Mouse (Mus musculus) frontal cortex, postnatal 10 days (tissue): ENCODE measurements at regions not wholly inside any gene's neighbourhood (a gene's known extent, or its start where the extent isn't known, plus 50 kb on each side); places are given as distances from the start of the nearest gene placed in this dataset.

ENCODE experiments used
- DNase-seq, 2 experiments: peaks; one replicate each; pipeline ENCODE4 v3.0.0; 2022; ENCODE audit warnings: low spot score in 2 of 2, mixed read lengths in 1 of 2

DNA sequence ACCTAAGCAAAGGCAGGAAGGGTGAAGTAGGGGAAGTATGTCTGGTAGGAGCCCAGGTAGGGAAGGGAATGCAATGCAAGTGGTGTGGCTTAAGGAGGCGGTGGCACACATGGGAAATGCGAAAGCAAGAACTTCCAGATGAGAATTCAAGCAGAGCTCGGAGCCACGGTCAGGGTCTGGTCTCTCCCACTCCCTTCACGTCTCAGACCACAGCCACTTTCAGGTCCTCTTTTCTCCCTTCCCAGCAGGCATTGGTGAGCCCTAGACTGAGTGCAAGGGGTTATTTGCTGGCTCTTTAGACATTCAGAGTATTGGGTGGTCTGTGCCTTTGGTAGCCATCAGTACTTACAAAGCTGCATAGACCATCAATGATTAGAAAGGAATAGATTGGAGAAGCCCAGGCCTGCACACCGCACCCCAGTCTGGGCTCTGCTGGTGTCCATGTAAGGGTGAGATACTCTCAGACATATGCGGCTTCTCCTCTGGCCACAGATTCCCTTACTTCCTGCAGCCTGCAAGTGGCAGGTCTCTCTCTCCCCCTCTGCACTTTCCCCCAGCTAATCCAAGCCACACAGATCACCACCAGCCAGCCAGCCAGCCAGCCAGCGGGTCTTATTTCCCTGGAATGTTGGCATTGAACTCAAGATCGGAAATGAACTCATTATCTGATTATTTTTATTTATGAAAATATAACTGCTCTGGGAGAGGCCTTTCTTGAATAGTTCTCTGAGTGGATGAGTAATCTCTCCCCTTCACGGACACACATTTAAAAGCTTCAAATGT is 113.6 kb downstream of the Zfp36l2 start:
- no peak for DNase-seq

DNA sequence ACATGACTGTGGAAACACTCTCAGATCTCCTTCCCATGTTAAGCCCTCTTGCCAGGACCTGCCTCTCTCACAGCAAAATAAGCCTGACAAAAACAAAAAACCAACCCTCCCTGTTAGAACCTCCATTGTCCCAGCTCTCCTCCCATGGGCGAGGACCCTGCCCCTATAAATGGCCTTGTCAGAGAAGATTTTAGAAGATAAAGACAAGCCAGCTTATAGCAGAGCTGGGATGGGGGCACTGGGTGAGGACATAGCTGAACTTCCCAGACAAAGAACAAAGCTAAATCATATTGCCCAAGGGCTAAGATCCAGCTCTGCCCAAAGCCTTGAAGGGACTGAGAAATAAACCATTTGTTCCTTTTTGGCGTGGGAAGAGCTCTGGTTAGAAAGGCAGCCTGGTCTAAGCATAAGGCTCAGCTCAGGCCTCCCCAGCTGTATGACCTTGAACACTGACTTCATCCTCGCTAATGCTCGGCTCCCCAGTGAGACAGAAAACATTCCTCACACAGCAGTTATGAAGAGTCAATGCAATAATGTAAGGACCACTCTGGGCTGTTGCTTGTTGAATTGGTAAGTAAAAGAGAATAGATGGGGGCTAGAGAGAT is 115.2 kb downstream of the Zfp36l2 start:
- DNase-seq: no peak

- no peak for DNase-seq
These were observed 115.9 kb downstream of the Zfp36l2 start for GRCm38 (mm10) chr17:84071855-84072254.

DNA sequence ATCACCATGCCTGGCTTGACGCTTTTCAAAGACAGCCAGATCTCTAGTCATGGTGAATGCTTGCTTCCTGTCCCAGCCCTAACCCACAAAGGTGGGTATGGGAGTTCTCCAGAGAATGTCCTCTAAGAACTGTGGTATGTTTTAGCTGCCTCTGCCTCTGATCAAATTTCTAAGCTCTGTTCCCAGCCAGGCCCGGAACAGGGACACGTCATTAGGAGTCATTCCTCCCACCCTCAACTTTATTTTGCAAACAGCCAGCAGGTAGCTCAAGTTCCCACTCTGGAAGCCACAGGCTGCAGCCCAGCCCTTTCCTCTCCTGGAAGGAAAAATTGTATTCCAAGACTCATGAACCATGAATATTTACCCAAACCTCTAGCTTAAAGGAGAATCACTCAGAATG is 117.2 kb downstream of the Zfp36l2 start:
- DNase-seq: no peak

GRCm38 (mm10) chr17:84067102-84067501 is 120.6 kb downstream of the Zfp36l2 start:
- DNase-seq: peak in 1 of 2 experiments; percentile 21

GRCm38 (mm10) chr17:84063791-84064190 is 124.0 kb downstream of the Zfp36l2 start:
- DNase-seq: no peak

GRCm38 (mm10) chr17:84061621-84062020 is 126.1 kb downstream of the Zfp36l2 start:
- DNase-seq: no peak

DNA sequence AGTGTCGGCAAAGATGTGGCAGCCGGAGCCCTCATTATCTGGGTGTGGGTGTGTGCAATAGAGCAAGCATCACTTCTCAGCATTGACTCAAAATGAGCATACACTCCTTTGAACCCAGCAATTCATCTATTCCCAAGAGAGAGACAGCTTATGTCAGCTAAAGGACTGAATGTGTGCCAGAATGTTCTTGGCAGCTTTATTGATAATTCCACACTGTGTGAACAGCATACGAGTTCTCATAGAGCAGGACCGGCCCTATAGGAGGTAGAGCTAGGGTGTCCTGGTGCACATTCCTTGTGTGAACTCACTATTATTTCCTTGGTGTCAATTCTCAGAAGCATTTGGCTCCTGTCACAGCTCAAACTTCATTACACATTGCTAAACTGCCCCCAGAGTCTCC is 131.3 kb downstream of the Zfp36l2 start:
- no peak for DNase-seq

DNA sequence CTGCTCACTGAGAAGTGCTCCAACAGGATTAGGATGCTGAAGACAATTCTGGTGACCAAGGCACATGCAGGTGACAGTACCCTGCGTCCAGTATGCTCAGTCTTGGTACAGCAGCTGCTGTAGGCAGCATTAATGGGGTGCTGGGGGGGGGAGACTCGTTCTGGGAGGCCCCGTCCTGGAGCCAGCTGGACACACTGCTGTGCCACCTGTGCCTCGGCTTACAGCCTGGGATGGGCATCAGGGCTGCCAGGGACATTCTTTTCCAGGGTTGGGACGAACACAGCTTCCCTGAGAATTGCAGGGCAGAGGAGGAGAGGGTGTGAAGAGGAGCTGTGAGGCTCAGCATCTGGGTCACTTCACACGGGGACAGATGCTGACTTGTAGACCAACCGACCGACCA is 135.3 kb downstream of the Zfp36l2 start:
- DNase-seq: no peak

DNA sequence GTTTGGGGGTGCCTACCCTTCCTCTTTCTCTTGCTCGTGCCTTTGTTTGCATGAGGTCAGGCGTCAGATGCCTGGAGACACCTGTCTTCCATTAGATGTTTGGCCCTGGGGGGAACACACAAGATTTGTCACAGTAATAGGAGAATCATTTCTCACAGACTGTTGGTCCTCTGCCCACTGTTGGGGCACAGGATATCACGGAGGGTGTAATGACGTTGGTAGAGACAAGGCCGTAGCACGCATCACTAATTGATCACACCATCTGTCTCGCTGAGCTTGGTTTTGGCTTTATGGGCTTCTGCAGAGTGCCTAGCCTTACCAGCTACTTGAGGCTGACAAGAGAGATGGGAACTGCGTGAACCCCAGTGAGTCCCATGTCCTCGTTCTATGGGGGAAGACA is 136.5 kb downstream of the Zfp36l2 start:
- no peak for DNase-seq

- DNase-seq: no peak
These were observed 139.2 kb downstream of the Zfp36l2 start for GRCm38 (mm10) chr17:84048533-84048932.

DNA sequence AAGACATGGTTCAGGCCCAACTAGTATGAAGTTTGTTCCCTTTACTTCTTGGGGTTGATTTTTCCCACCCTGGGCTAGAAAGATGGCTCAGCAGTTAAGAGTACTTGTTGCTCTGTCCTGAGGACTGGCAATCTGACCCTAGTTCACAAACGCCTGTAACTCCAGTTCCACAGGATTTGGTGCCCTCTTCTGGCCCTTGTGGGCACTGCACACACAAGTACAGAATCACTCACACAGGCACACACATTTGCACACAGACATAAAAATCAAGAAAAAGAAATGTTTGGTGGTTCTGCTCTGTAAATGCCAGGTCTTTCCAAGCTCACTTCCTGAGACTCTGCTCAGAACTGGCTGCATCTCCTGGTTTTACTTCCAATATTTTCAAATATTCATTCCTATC is 140.2 kb downstream of the Zfp36l2 start:
- no peak for DNase-seq

DNA sequence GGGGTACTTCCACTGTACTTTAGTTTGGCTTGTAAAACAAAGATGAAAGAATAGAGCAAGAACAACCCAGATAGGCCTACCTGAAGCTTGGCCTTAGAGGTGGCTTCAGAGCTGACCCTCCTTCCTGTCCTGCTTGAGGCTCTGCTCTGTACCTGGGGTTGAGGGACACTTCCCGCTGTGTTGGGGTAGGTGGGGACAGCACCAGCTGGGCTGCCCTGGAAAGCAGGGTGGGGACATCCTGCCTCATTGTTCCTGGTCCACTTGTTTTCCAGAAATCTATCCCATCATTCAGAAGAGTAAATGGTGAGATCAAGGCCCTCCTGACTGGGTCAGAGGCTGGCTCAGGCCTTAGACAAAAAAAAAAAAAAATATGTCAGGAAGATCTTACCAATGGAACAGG is 141.9 kb downstream of the Zfp36l2 start:
- DNase-seq: no peak

- DNase-seq: no peak
These were observed 143.2 kb downstream of the Zfp36l2 start for GRCm38 (mm10) chr17:84044472-84044936.

DNA sequence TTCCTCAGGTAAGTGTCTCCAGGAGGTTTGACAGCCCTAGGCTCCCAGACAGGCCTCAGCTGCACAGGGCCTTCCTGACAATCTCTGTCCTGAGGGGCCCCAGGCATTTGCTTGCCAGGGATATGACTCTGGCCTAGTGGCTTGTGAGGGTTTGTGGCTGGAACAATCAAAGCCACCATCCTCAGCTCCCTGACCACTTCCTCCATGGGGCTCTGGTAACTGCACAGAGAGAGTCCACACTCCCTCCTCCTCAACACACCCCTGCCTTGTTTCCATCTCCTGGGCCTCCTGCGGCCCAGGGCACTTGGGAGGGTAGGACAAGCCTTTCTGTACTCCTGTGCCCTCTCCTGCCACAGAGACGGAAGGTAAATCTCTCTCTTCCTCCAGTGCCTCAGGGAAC is 144.6 kb downstream of the Zfp36l2 start:
- no peak for DNase-seq

- no peak for DNase-seq
These were observed 148.3 kb downstream of the Zfp36l2 start for GRCm38 (mm10) chr17:84039444-84039843.

DNA sequence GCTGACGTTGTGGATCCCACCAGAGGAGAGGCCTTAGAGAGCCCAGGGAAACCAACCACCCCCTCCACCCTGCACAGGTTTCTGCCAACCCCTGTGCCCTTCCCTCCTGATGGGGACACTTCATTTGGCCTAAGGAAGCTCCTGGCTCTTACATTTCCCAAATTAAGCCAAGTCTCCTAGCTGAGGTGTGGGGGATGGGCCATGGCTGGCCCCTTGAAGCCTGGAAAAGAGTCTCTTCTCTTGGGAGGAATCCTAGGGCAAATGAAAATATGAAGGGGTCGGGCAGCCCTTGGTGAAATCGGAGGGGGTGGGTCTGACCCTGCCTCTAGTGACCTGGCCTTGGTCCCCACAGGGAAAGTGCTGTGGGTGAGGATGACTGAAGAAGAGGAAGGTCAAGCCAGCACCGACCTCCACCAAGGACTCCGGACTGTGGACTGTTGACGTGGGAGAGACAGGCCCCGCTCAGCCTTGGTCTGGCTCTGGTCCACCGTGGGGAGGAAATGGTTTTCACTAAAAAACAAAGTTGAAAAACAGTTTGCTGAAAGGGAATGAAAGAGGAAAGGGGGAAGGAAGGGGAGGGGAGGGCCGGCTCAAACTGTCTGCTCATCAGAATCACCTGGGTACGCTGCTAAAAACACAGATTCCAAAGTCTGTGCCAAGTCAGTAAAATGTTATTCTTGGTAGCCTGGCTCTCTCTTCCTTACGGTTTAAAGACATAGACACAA is 150.0 kb downstream of the Zfp36l2 start:
- DNase-seq: no peak

DNA sequence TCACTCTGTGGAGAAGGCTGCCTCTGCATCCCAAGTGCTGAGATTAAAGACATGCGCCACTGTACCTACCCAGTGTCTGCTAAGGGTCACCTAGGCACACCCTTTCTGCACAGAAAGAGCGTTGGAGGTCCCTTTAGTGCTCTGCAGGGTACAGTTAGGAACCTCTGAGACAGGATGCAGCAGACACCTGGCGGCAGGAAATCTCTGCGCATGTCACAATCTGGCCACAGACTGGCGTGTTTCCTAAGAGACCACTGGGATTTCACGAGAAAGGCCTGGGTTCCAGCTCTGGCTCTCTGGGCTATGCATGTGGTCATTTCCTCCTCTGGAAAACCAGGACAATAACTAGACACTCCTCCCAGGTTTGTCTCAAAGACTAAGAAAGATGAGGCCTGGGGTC is 151.7 kb downstream of the Zfp36l2 start:
- no peak for DNase-seq

- DNase-seq: no peak
These were observed 152.9 kb downstream of the Zfp36l2 start for GRCm38 (mm10) chr17:84034801-84035200.

DNA sequence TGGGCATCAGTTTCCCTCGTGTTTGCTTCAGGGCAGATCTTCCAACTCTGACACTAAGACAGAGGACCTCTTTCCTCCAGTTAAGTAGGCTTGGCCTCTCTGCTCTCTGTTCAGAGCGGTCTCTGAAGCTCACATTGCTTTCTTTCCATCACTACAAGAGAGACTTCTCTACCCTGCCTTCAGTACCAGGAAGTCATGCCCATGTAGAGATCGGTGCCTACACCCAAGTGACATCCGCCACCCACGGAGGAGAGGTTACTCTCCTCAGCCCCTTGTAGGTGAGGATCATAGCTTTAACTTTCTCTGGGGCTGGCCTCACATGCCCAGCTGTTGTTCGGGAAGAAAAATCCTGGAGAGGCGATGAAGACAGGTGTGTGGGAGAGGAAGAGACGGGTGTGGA is 155.3 kb downstream of the Zfp36l2 start:
- DNase-seq: no peak

- no peak for DNase-seq
These were observed 155.9 kb downstream of the Zfp36l2 start for GRCm38 (mm10) chr17:84031833-84032232.

- DNase-seq: no peak
These were observed 156.4 kb downstream of the Zfp36l2 start for GRCm38 (mm10) chr17:84031381-84031780.

- DNase-seq: no peak
These were observed 157.0 kb downstream of the Zfp36l2 start for GRCm38 (mm10) chr17:84030699-84031098.
